Mouse (Mus musculus) cerebellum, adult 18-20 months (tissue): ENCODE results near the gene Ube3c.
"Not testable (repeated sequence)": the region's sequence is repeated elsewhere in the genome, so short reads cannot be mapped to it uniquely, and the experiment has no call there.

ENCODE experiments used
- DNase-seq, 2 experiments: peaks; one replicate each; pipeline ENCODE4 v3.0.0; 2021

Gene Ube3c

GRCm38 (mm10) chr5:29568848-29569377 is at the start of gene Ube3c:
Gene Ube3c, plus strand, starts transcription at chr5:29569242.
- peak; percentile 98 to 99 for DNase-seq

DNA sequence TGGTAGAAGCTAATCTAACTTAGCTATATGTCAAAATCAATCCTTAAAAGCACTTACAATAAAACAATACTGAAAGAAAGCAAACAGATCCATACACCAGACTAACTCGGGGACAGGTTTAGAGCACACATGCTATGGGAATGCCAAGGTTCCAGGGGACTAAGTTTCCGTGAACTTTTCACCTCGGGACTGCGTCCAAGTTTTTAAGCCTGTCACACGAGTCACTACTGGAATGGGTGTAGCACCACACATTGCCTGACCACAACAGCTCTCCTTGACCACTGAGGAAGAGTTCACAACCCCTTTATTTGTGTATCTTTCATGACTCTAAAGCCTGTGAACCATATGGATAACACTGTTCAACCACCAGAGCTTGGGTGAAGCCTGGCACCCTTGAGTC is 8.9 kb upstream of the Ube3c start:
- DNase-seq: no peak

- DNase-seq: no peak
Measured at GRCm38 (mm10) chr5:29560667-29561066, 8.4 kb upstream of the Ube3c start.

- DNase-seq: no peak
Measured at GRCm38 (mm10) chr5:29569378-29570280, 587 bp downstream of the Ube3c start.

DNA sequence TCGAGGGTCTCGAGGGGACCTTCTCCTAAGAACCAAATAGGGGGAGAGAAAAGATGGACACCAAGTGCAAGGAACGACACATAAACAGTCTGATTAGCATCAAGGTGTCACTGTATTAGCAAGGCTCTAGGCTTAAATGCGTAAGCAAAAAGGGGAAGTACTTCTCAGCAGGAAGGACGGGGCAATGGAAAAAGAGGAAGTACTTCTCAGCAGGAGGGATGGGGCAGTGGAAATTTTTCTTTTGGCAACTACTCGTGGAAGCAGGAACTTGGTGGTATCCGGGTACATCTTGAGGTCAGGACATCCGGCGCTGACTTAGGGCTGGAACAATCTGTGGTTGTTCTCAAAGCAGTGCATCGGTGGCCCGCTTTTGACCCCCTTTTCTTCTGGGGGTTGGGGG is 5.2 kb downstream of the Ube3c start:
- DNase-seq: not testable (repeated sequence)

- no peak for DNase-seq
Measured at GRCm38 (mm10) chr5:29575085-29575484, 6.0 kb downstream of the Ube3c start.

- DNase-seq: no peak
Measured at GRCm38 (mm10) chr5:29577795-29578631, 9.0 kb downstream of the Ube3c start.

DNA sequence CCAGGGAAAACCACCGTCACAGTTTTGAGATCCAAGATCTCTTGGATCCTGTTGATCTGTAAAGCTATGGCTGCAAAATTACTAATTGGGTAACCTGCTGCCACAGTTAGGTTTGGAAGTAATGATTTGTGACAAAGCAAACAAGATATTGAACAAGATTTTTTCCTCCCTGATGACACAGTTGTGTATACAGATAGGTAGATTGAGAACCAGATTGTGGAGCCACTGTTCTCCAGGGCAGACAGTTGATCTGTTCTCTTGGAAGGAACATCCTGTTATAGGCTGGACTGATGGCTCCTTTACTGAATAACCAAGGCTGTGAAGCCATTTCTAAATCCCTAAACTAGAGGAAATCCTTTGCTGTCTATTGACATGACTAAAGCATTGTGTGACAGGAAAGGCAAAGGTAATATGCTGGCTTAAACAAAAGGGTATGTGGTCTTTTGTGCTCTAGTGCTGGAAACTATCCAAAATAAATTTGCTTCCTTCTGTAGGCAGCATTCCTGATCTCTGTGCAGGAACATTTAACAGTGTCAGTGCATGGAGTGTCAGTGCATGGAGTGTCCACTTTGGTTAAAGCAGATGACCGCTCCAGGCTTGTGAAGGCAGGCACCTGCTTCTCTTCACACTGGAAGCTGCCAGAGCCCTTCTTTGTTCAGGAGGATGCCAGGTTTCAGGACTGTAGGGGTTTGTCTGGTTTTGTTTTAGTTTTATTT is 15.0 kb downstream of the Ube3c start:
- no peak for DNase-seq

DNA sequence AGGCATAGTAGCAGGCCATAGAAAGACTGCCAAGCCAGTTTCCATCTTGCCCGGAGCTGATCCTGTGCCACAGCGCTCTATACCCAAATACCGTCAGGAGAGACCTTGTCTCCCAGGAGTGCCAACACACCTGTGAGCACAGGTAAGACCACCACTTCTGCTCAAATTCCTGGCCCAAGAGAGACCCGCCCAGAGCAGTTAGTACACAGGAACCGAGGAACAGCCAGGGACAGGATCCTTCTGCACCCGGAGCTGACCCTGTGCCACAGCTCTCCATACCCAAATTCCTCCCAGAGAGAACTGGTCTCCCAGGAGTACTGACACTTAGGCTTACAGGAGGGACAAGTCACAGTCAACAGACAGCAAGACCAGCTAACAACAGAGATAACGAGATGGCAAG is 23.1 kb downstream of the Ube3c start:
- not testable (repeated sequence) for DNase-seq

DNA sequence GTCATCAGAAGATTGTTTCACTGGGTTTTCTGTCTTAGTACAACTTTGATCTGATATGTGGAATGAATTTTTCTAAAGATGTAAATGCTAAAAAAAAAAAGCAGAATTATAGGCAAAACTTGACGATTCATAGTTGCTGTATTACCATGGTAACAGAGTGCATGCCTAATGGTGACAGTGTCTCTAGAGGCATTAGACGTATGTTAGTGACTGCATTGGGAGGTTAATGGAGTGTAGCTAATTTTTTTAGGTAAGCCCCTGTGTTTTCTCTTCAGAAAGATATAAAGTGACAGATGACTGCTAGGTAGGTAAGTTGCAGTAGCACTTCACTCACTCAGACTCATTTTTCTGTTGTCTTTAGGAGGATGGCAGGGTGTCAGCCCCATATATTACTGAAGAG is 37.5 kb downstream of the Ube3c start:
- DNase-seq: no peak

DNA sequence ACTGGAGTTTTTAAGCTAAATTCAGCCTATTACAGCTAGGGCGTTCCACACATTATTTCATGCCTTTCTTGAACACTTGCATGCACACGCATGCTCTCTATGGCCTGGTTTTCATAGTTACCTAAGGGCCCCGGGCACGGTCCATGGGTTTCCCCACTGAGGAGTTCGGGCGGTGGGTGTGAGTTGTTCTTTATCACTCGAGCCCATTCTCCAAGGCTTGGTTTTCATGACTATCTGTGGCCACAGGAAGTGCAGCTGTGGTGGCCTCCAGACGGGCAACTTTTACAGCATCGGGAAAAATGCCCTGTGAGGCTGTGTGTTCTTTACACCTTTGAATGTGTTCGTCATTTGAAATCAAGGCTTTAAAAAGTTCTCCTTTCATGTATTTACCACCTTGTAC is 56.6 kb downstream of the Ube3c start:
- no peak for DNase-seq

DNA sequence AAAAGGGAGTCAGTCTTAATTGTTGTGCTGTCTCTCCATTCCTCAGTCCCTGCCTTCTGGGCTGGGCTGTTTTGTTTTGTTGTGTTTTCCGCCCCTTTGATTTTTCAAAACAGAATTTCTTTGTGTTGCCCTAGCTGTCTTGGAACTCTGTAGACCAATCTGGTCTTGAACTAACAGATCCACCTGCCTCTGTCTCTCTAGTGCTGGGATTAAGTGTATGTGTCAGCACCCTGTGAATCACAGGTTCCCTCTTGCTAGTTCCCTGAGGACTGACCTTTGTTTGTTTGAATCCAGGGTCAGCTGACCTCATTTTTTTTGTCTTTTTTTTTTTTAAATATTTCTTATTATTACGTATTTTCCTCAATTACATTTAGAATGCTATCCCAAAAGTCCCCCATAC is 60.9 kb downstream of the Ube3c start:
- no peak for DNase-seq

- DNase-seq: no peak
Measured at GRCm38 (mm10) chr5:29631711-29632110, 62.7 kb downstream of the Ube3c start.

DNA sequence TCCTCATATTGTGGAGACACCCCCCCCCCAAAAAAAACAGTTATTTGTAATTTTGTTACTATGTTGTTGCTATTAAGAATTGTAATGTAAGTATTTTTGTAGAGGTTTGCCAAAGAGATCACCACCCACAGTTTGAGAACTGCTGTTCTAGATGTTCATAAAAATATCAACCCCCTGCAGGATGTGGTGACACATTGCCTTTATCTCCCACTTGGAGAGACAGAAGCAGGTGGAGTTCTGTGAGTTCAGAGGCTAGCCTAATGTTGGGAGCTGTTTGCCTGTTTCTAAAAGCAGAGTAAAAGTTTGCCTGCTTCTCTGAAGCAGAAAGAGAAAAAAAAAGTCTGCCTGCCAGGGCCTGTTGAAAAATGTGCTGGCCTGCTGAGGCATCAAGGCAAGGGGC is 67.3 kb downstream of the Ube3c start:
- no peak for DNase-seq

DNA sequence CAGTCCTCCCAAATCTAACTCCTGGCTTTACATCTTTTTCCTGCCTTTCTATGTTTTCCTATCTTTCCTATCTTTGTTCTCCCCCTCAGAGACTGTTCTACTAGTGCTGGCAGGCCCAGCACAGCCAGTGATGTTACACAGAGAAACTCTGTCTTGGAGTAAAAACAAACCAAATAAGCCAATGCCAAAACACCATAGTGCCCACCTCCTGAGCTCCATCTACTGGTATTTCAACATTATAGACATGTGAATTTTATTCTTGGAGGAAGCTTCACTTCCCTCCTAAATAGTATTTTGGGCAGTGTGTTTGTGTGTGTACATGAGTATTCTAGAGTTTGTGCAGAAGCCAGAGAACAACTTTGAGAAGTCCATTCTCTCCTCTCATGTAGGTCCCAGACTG is 67.8 kb downstream of the Ube3c start:
- DNase-seq: no peak

DNA sequence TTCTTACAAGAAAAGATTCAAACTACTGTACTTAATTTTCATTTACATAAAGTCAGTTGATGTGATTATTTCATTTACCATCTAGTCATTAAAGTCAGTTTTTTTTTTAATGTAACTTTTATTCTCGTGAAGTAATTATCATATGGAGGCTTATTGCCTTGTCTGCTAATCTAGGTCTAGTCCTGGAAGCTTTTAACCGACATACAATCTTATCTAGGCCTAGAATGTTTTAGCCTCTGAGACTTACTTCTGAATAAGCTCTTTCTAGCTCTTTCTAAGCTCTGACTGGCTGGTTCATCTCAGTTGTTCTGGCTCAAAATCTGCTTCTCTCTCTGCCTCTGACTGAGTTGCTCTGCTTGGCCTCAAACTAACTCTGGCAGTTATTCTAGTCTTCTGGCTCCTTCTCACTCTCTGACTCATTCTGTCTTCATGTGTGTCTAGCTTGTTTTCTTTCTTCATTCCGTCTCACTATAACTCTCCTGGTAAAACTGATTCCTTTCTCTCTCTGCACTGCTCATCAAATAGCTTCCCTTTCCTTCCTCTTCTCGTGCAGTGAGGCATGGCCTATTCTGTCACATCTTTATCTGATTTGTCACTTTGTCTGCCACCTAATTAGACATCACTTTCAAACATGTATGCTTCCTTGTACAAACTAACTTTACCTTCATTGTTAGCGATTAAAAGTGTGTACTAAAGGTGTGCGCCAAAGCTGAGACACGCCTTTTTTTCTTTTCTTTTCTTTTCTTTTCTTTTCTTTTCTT is 72.3 kb downstream of the Ube3c start:
- no peak for DNase-seq

DNA sequence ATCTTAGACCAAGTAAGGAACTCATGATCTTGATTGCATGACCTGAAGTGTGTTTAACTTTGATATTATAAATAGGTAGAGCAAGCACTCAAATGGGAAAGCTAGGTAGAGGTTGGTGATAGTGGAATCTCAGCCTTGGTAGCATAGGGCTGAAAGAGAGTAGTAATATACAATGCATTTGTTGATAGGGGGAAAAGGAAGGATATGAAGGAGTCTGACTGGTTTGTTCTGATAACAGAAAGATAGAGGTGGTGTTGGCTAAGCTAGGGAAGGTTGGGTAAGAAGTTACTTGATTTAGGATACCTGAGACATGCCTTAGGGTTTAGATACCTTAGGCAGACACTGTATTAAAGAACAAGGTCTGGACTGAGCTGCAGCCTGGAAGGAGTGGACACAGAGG is 82.7 kb downstream of the Ube3c start:
- no peak for DNase-seq

- DNase-seq: no peak
Measured at GRCm38 (mm10) chr5:29657590-29658339, 88.7 kb downstream of the Ube3c start.

DNA sequence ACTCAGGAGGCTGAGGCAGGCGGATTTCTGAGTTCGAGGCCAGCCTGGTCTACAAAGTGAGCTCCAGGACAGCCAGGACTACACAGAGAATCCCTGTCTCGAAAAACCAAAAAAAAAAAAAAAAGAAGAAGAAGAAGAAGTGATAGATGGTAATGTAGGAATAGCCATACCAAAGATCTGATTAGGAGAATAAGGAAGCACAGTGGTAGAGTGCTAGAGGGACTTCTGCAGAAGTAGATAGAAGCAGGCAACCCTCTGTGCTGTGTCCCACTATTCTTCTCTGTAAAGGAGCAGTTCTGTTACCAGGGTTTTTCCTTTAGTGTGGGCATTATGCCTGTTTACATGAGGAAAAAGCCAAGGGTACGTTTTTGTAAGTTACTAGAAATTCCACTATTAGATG is 92.2 kb downstream of the Ube3c start:
- not testable (repeated sequence) for DNase-seq

- DNase-seq: no peak
Measured at GRCm38 (mm10) chr5:29665391-29665790, 96.3 kb downstream of the Ube3c start.

DNA sequence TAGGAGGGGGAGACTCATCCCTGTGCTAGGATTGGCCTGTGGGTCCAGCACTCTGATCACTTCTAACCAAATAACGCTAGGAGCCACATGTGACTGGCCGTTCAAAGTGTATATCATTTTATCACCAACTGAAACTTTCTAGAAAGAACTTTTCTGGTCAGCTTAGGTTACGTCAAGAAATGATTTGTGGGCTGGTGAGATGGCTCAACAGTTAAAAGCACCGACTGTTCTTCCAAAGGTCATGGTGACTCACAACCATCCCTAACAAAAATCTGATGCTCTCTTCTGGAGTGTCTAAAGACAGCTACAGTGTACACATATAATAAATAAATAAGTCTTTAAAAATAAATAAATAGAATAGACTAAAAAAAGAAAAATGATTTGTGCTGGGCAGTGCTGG is 103.5 kb downstream of the Ube3c start:
- DNase-seq: no peak
